Mouse (Mus musculus) hindbrain, embryonic 16.5 days (tissue): Measurements from ENCODE around the gene Jade3. TPM values are rescaled to one million over a fixed set of nuclear protein-coding genes. Genes with fewer than 3 reads are reported as not detected.

Experiments used
- ATAC-seq: fragments of 200-750 bp; cut with Nextera tagmentation; 2 replicates; pipeline ENCODE4 v1.8.0; 2017; ENCODE audit warnings: moderate TSS enrichment, moderate library complexity
- H3K27ac ChIP-seq: fragments of 300-500 bp; sonication (generic); 2 replicates; pipeline ENCODE4 v1.5.1; 2014; ENCODE audit warnings: low read depth, mild to moderate bottlenecking, control low read depth, low read length, moderate library complexity
- H3K27me3 ChIP-seq: fragments of 300-500 bp; sonication (generic); replicated peaks from 2 replicates; pipeline ENCODE4 v1.6.1; 2014; ENCODE audit warnings: low read length; ENCODE audit not compliant: control insufficient read depth, insufficient read depth
- H3K36me3 ChIP-seq: fragments of 300-500 bp; sonication (generic); 2 replicates; pipeline ENCODE4 v1.6.1; 2014; ENCODE audit warnings: mild to moderate bottlenecking, low read length, moderate library complexity, mixed read lengths; ENCODE audit not compliant: control insufficient read depth, insufficient read depth
- H3K4me1 ChIP-seq: fragments of 300-500 bp; sonication (generic); 2 replicates; pipeline ENCODE4 v1.6.1; 2014; ENCODE audit warnings: low read depth, low read length; ENCODE audit not compliant: control insufficient read depth, insufficient read depth
- H3K4me2 ChIP-seq: fragments of 300-500 bp; sonication (generic); 2 replicates; pipeline ENCODE4 v1.6.1; 2014; ENCODE audit warnings: mild to moderate bottlenecking, low read length, control low read depth, moderate library complexity
- H3K4me3 ChIP-seq: fragments of 300-500 bp; sonication (generic); 2 replicates; pipeline ENCODE4 v1.5.1; 2014; ENCODE audit warnings: mild to moderate bottlenecking, low read length, control low read depth, moderate library complexity
- H3K9ac ChIP-seq: fragments of 300-500 bp; sonication (generic); 2 replicates; pipeline ENCODE4 v1.6.1; 2014; ENCODE audit warnings: low read depth, mild to moderate bottlenecking, control low read depth, low read length, moderate library complexity
- H3K9me3 ChIP-seq: fragments of 300-500 bp; sonication (generic); 2 replicates; pipeline ENCODE4 v1.6.1; 2014; ENCODE audit warnings: mild to moderate bottlenecking, low read length, moderate library complexity; ENCODE audit not compliant: control insufficient read depth
- WGBS: fragments of 180-500 bp; shearing (Covaris S2); extraction: QIAGEN DNeasy Blood & Tissue Kit; methylation state at CpG from one replicate; pipeline ENCODE4 v1.1.7; 2014; 5-methylcytosine and 5-hydroxymethylcytosine counted together
- polyA plus RNA-seq: library from polyadenylated mRNA; unstranded; fragments of >200 nt; fragmentation: Nextera tagmentation; extraction: Ambion mirVana; gene quantifications from 2 replicates; pipeline ENCODE4 v1.2.1, GENCODE M21; 2015

Jade3 gene
- polyA plus RNA-seq, 1 experiment from 2014 or later = 4.1 TPM

DNA sequence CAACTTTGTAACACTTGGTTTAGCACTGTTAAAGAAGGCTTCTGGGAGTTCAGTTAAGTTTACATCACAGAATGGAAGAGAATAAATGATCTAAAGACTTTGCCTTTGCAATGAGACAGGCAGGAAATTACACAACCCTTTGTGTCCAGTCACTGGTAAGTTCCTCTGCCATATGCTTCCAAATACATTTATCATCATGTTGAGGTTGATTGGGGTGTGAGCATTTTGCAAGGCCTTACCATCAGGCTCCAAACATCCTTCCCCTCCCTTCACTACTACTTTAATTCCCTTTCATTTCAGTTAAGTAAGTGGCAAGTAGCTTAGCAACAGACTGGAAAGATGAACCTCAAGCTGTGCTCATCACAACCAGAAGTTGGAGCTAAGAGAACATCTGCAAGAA lies 96.1 kb downstream of the Jade3 start:
- Histone ChIP-seq H3K4me3 (no peak overlapping the region), H3K4me2 (no peak overlapping the region), H3K9me3 (no peaks in the 10 kb centered on the region), H3K36me3 (peaks cover 5% of the 10 kb centered on the region), H3K27ac (no peak overlapping the region), H3K27me3 (no peaks in the 10 kb centered on the region), H3K9ac (no peak overlapping the region), H3K4me1 (no peaks in the 10 kb centered on the region)
- no peak for ATAC-seq

DNA sequence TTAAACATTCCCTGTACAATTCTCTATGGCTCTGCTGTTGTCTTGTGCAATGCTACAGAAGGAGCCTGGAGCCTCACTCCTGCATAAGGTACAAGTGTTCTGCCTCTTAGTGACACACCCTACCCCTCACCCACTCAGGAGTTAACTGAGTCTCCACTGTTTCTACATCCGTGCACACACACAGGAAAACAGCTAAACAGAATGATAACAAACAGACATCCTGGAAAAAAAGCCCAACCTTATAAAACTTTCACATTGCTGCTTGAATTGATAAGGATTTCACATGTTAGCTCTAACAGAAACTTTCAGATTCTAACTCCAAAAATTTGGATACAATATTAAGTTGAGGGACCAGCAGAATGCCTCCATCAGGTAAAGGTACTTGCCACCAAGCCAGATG lies 107.1 kb downstream of the Jade3 start:
- no peak overlapping the region for H3K27ac ChIP-seq
- H3K4me3 ChIP-seq = no peak overlapping the region
- no peak overlapping the region for H3K4me2 ChIP-seq
- no peaks in the 10 kb centered on the region for H3K9me3 ChIP-seq
- H3K27me3 ChIP-seq = no peaks in the 10 kb centered on the region
- no peaks in the 10 kb centered on the region for H3K4me1 ChIP-seq
- H3K9ac ChIP-seq = no peak overlapping the region
- ATAC-seq = no peak
- WGBS = 64% methylated on average over 1 of the region's 1 CpGs
- H3K36me3 ChIP-seq = no peaks in the 10 kb centered on the region

DNA sequence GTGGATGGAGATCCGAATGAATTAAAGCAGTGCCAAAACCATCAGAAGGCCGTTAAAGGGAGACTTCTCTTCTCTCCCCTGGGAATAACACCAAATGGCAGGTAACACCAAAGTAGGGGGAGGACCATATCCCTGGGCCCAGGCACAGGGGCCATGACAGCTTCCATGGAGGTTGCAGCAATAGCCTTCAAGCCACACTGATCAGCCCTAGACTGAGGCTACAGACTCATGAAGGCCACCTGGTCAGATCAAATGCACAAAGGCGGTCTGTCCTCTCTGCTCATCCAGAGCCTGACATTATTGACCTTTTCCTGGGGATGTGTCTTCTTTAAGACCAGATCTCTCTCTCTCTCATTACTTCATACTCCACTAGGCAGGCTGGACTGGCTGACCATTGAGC lies 118.4 kb downstream of the Jade3 start:
- Histone ChIP-seq H3K4me3 (no peak overlapping the region), H3K9me3 (no peaks in the 10 kb centered on the region), H3K27me3 (no peaks in the 10 kb centered on the region), H3K36me3 (no peaks in the 10 kb centered on the region), H3K27ac (no peak overlapping the region), H3K4me2 (no peak overlapping the region), H3K9ac (no peak overlapping the region), H3K4me1 (no peaks in the 10 kb centered on the region)
- no peak for ATAC-seq
- WGBS = 89% methylated on average over 3 of the region's 3 CpGs

DNA sequence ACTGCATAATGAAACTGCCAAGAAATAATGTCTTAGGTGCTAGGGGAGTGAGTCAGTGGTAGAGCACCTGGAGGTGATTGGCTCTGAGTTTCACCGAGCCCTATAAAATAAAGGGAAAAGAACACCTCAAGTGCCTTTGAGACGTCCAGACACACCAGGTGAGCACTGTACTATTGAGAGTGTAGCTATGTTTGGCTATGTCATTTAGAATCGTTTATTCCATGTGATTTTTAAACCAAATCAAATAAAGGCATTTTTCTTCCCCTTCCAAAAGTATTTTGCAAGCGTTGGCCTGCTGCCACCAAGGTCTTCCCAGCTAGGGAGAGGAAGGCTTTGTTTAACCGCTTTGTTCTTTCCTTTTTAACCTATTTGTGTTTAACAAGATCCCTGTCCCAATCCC lies 122.1 kb downstream of the Jade3 start:
- no peak overlapping the region; the same call in 1 of the 2 replicates for H3K9ac ChIP-seq
- no peaks in the 10 kb centered on the region for H3K27me3 ChIP-seq
- H3K4me3 ChIP-seq = no peak overlapping the region
- H3K4me2 ChIP-seq = peak overlapping the region; percentile 68
- no peaks in the 10 kb centered on the region for H3K9me3 ChIP-seq
- no peak for ATAC-seq
- H3K36me3 ChIP-seq = no peaks in the 10 kb centered on the region
- 49% methylated on average over 5 of the region's 5 CpGs for WGBS
- H3K27ac ChIP-seq = no peak overlapping the region
- H3K4me1 ChIP-seq = no peaks in the 10 kb centered on the region

DNA sequence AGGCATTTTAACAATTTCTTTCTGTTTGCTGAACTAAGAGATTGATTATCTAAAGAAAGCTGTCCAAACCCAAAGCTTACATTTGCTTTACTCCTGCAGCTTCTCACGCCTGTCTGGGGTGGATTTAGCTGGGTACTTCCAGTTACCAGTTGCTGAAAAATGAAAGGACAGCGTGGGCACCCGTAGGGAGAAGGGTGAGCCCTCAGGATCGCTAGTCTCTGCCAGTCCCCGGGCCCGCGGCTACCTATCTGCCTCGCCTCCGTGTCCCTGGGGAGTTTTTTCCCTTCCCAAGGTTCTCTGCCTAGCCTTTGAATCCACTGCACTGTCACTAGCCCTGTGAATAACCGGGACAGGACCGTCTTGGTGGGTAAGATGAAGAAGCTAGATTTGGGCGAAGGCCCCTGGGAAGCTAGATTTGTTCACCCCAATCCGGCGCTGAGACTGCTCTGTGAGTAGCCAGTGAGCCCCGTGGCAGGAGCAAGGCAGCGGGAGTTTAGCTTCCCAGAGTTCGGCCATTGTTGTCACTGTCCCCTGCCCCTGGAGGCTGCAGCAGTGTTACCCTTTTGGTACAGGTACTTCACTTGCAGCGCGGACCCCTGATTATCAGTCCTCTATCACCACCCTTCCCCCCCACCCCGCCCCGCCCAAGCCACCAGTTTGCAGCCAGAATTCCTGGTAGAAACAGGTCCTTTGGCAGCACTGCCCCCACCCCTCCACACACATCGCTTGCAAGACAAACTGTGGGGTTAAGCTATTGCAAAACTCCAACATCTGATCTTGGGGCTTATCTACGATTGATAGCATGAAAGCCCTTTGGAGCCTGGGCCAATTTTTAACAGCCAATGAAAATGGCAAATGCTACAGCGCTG lies 122.8 kb downstream of the Jade3 start:
- Histone ChIP-seq H3K4me1 (no peaks in the 10 kb centered on the region), H3K27ac (no peak overlapping the region), H3K4me2 (peak overlapping the region; percentile 68), H3K27me3 (no peaks in the 10 kb centered on the region), H3K9me3 (no peaks in the 10 kb centered on the region), H3K9ac (peak overlapping the region; percentile 59), H3K4me3 (peak overlapping the region; percentile 42), H3K36me3 (no peaks in the 10 kb centered on the region)
- ATAC-seq = peak; percentile 63
- WGBS = 18% methylated on average over 22 of the region's 24 CpGs

DNA sequence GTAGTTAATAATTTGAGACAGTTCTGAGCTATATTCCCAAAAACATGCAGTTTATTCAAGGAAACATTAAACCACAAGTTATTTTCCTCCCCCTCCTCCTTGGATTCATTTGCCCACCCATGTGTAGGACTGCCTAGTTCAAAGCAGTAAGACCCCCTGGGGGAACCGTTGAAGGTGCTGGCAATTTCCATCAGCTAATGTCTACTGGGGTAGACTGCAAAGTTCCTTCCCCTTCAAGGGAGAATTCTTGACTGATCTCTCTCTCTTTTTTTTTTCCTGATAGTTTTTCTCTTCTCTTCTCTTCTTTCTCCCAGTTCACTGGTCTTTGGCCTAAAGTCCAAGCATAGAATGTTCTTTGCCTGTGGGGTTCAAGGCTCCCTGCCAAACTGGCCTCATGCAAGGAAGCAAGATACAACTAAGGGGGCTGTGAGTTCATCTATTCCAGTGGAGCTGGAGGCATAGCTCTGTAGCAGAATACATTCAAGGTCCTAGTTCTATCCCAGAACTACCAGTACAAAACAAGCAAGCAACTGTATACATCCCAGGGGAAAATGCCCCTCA lies 123.5 kb downstream of the Jade3 start:
- WGBS = 11% methylated on average over 1 of the region's 1 CpGs

DNA sequence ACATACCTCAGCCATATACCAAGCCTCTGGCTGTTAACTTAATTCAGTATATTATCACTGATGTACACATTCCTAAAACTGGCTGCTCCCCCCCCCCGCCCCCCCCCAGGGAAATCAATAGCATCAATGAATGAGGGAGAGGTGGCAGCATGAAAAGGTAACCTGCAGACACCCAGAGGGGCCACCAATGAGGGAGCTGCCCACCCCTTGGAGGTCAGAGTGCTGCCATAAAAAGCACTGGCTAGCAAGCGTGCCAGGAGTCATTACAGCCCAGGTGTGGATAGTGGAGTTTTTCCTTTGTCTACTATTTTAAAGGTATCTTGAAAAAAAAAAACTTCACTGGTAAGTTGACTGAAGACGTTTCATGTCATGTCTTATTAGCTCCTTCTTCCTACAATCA lies 124.0 kb downstream of the Jade3 start, which contains the start of gene Rgn:
Gene Rgn, plus strand, starts transcription at position 256 of the 400 bp plus-strand sequence.
- WGBS = 66% methylated on average over 3 of the region's 3 CpGs
- H3K36me3 ChIP-seq = no peaks in the 10 kb centered on the region
- no peaks in the 10 kb centered on the region for H3K27me3 ChIP-seq
- ATAC-seq = no peak
- no peaks in the 10 kb centered on the region for H3K9me3 ChIP-seq
- no peaks in the 10 kb centered on the region for H3K4me1 ChIP-seq
- no peak within 1 kb of the TSS for H3K27ac ChIP-seq
- peak within 1 kb of the TSS; percentile 42; the same call in 1 of the 2 replicates for H3K4me3 ChIP-seq
- H3K9ac ChIP-seq = no peak within 1 kb of the TSS
- peak within 1 kb of the TSS; percentile 68 for H3K4me2 ChIP-seq

More for the DNA sequence above, 123.5 kb downstream of the Jade3 start:
- H3K27ac ChIP-seq = no peak overlapping the region
- H3K4me1 ChIP-seq = no peaks in the 10 kb centered on the region
- no peaks in the 10 kb centered on the region for H3K27me3 ChIP-seq
- peak overlapping the region; percentile 68 for H3K4me2 ChIP-seq
- H3K4me3 ChIP-seq = no peak overlapping the region
- no peak for ATAC-seq
- no peak overlapping the region for H3K9ac ChIP-seq
- H3K9me3 ChIP-seq = no peaks in the 10 kb centered on the region
- no peaks in the 10 kb centered on the region for H3K36me3 ChIP-seq

DNA sequence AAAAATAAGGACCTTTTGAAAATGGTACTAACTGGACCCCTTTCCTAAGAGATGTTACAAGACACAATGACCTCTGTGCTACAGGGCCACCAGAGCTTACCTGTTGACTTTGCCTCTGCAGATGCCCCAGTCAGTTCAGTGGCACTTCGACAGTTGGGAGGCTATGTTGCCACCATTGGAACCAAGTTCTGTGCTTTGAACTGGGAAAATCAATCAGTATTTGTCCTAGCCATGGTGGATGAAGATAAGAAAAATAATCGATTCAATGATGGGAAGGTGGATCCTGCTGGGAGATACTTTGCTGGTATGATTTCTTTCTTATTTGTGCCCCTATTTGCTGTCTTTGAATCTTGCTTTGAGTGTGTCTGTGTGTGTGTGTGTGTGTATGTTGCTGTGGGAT lies 126.7 kb downstream of the Jade3 start:
- WGBS = 83% methylated on average over 2 of the region's 2 CpGs
- no peaks in the 10 kb centered on the region for H3K27me3 ChIP-seq
- H3K4me3 ChIP-seq = no peak overlapping the region
- no peaks in the 10 kb centered on the region for H3K9me3 ChIP-seq
- H3K27ac ChIP-seq = no peak overlapping the region
- H3K4me1 ChIP-seq = no peaks in the 10 kb centered on the region
- no peak for ATAC-seq
- H3K36me3 ChIP-seq = no peaks in the 10 kb centered on the region
- H3K4me2 ChIP-seq = no peak overlapping the region
- H3K9ac ChIP-seq = no peak overlapping the region

DNA sequence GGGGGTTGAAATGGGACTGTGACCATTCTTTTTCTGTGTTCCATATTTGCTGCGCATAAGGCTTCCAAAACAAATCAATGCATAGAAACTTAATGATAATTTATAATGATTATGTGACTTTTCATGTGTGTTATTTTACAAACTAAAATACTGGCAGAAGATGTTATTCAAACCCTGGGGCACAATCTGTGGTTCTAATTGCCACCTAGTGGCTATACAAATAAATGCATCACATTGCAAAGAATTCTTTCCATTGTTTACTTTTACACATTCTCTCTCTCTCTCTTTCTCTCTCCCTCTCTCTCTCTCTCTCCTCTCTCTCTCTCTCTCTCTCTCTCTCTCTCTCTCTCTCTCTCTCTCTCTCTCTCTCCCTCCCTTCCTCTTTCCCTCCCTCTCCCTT lies 136.4 kb downstream of the Jade3 start:
- no peaks in the 10 kb centered on the region for H3K36me3 ChIP-seq
- H3K27me3 ChIP-seq = no peaks in the 10 kb centered on the region
- H3K4me3 ChIP-seq = no peak overlapping the region
- no peak overlapping the region for H3K4me2 ChIP-seq
- H3K9ac ChIP-seq = no peak overlapping the region
- no peak for ATAC-seq
- no peaks in the 10 kb centered on the region for H3K9me3 ChIP-seq
- no peaks in the 10 kb centered on the region for H3K4me1 ChIP-seq
- no peak overlapping the region for H3K27ac ChIP-seq
- 29% methylated on average over 1 of the region's 1 CpGs for WGBS
